ENCODE assay signal across 10 mouse cellular contexts in the genomic region with DNA sequence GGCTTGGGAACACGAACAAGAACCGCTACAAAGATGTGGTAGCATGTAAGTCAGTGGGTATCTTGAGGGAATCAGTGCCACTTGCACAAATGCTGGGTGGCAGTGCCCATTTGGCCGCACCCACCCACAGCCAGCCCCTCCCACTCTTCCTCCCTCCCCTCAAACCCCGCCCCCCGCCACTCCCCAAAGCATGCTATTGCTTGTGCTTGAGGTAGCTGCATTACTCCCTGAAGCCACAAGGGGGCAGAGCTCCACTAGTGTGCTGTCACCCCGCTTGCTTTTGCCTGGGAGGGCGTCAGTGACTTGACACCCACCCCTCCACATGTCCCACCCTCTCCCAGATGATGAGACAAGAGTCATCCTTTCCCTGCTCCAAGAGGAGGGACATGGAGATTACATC. TPM values are rescaled to one million over a fixed set of nuclear protein-coding genes. Genes with fewer than 3 reads are reported as not detected.
DNase-seq lines count a peak whose midpoint lies in the region; ATAC-seq and TF ChIP-seq lines count a peak whose summit lies in the region.
"Had no signal": no experiment of that assay in that cellular context is flagged by ENCODE, and none has a peak within 500 bp of the region (broad histone marks: within the 10 kb centered on the region; RNA-seq: fewer than 3 reads in every experiment).

No protein-coding gene starts in this region.

- H3K9me3 ChIP-seq in neural tube, embryonic 15.5 days (replicated peaks) = no peaks in the 10 kb centered on the region
- no peaks in the 10 kb centered on the region for H3K9me3 ChIP-seq in liver, embryonic 14.5 days (ENCODE audit: control insufficient read depth, low read length)
- H3K9me3 ChIP-seq: stomach, embryonic 15.5 days had no signal

- no peak overlapping the region for H3K9ac ChIP-seq in neural tube, embryonic 15.5 days (replicated peaks)
- no peak overlapping the region for H3K9ac ChIP-seq in liver, embryonic 14.5 days (replicated peaks)
- H3K9ac ChIP-seq: stomach, embryonic 15.5 days had no signal

- peaks cover 11% of the 10 kb centered on the region for H3K4me1 ChIP-seq in neural tube, embryonic 15.5 days
- peaks cover 0 to 10% of the 10 kb centered on the region in 2 experiments; a peak in 2 of 4 replicates for H3K4me1 ChIP-seq in liver, embryonic 14.5 days (replicated peaks; ENCODE audit: control insufficient read depth in 2 of 2, insufficient read depth in 2 of 2, low read length in 1 of 2)
- H3K4me1 ChIP-seq: stomach, embryonic 15.5 days had no signal

- no peak overlapping the region for H3K27ac ChIP-seq in neural tube, embryonic 15.5 days (replicated peaks)
- H3K27ac ChIP-seq in liver, embryonic 14.5 days = no peak overlapping the region
- H3K27ac ChIP-seq: stomach, embryonic 15.5 days had no signal

- WGBS in neural tube, embryonic 15.5 days = 23% methylated on average over 7 of the region's 7 CpGs
- 18% methylated on average over 7 of the region's 7 CpGs for WGBS in liver, embryonic 14.5 days (ENCODE audit: insufficient replicate concordance)

- no peak overlapping the region for H3K4me3 ChIP-seq in neural tube, embryonic 15.5 days (replicated peaks)
- no peak overlapping the region for H3K4me3 ChIP-seq in liver, embryonic 14.5 days (ENCODE audit: insufficient read depth in 1 of 2, low read depth in 2 of 2, low read length in 2 of 2)
- H3K4me3 ChIP-seq: stomach, embryonic 15.5 days had no signal

- H3K36me3 ChIP-seq in neural tube, embryonic 15.5 days = no peaks in the 10 kb centered on the region
- H3K36me3 ChIP-seq in liver, embryonic 14.5 days (replicated peaks; ENCODE audit: control insufficient read depth, insufficient read depth, low read depth) = no peaks in the 10 kb centered on the region
- H3K36me3 ChIP-seq: stomach, embryonic 15.5 days had no signal

- TF ChIP-seq EP300 in liver, embryonic 14.5 days (IDR thresholded peaks at IDR 0.05; ENCODE audit: low read depth) = no peak

- no peak for ATAC-seq in neural tube, embryonic 15.5 days (ENCODE audit: low FRiP score)
- ATAC-seq in liver, embryonic 14.5 days (ENCODE audit: insufficient read depth) = peak; percentile 22; the same call in 1 of the 2 replicates

- DNase-seq in neural tube, embryonic 10.5 days (ENCODE audit: extremely low spot score, low spot score) = peak; percentile 57
- peak; percentile 36 for DNase-seq in adipocyte (ENCODE audit: low spot score)
- peak; percentile 74 for DNase-seq in embryo, embryonic 10 days (ENCODE audit: low spot score)
- DNase-seq in heart, postnatal 4 days = peak; percentile 76
- peak; percentile 54 to 64 (median 61) for DNase-seq in liver, embryonic 14.5 days (ENCODE audit: low read depth in 3 of 3, low spot score in 3 of 3)
- DNase-seq in retina, embryonic 14.5 days (ENCODE audit: low spot score) = peak; percentile 75
- peak; percentile 33 to 69 for DNase-seq in urinary bladder, postnatal 4 days (ENCODE audit: low spot score in 2 of 2)

- peaks cover 39% of the 10 kb centered on the region for H3K27me3 ChIP-seq in neural tube, embryonic 15.5 days (replicated peaks)
- peaks cover 4% of the 10 kb centered on the region for H3K27me3 ChIP-seq in liver, embryonic 14.5 days (ENCODE audit: control insufficient read depth, insufficient read depth, low read length)

- peak; percentile 91 for TF ChIP-seq CTCF in liver, embryonic 14.5 days (IDR thresholded peaks at IDR 0.05; ENCODE audit: low read depth)

- no peak overlapping the region for H3K4me2 ChIP-seq in neural tube, embryonic 15.5 days
- no peak overlapping the region for H3K4me2 ChIP-seq in liver, embryonic 14.5 days (ENCODE audit: low read depth)
- H3K4me2 ChIP-seq: stomach, embryonic 15.5 days had no signal

RNA-seq across cellular contexts. Expression of a gene that starts 3.2 kb away (rescaled TPM):
- polyA plus RNA-seq in neural tube, embryonic 15.5 days (2015; fragmentation: Nextera tagmentation; extraction: Ambion mirVana) = 6.0 and 18.1 TPM in 2 replicates
- 1 to 10 TPM; 7.8 to 9.3 TPM for total RNA-seq in heart, postnatal 4 days (2021)
- 12.6 and 26.4 TPM in 2 replicates for polyA plus RNA-seq in liver, embryonic 14.5 days (2012; rRNA removed)
- polyA plus RNA-seq in liver, embryonic 14.5 days (2014; fragmentation: Nextera tagmentation; extraction: Ambion mirVana) = 18.3 and 23.8 TPM in 2 replicates

RNA-seq across cellular contexts. Expression of a gene that starts 23.1 kb away (rescaled TPM):
- polyA plus RNA-seq in neural tube, embryonic 15.5 days (2015; fragmentation: Nextera tagmentation; extraction: Ambion mirVana) = 48.6 and 61.0 TPM in 2 replicates
- total RNA-seq in heart, postnatal 4 days (2021) = 10 to 100 TPM; 43.4 to 46.3 TPM
- polyA plus RNA-seq in liver, embryonic 14.5 days (2012; rRNA removed) = 8.9 and 21.2 TPM in 2 replicates
- 56.8 and 59.6 TPM in 2 replicates for polyA plus RNA-seq in liver, embryonic 14.5 days (2014; fragmentation: Nextera tagmentation; extraction: Ambion mirVana)

RNA-seq across cellular contexts. Expression of a gene that starts 23.3 kb away (rescaled TPM):
- polyA plus RNA-seq in neural tube, embryonic 15.5 days (2015; fragmentation: Nextera tagmentation; extraction: Ambion mirVana) = 63.9 and 65.2 TPM in 2 replicates
- 10 to 100 TPM; 16.4 to 19.9 TPM for total RNA-seq in heart, postnatal 4 days (2021)
- 13.2 and 21.3 TPM in 2 replicates for polyA plus RNA-seq in liver, embryonic 14.5 days (2012; rRNA removed)
- 21.6 and 23.1 TPM in 2 replicates for polyA plus RNA-seq in liver, embryonic 14.5 days (2014; fragmentation: Nextera tagmentation; extraction: Ambion mirVana)

RNA-seq across cellular contexts. Expression of a gene that starts 35.4 kb away (rescaled TPM):
- polyA plus RNA-seq in neural tube, embryonic 15.5 days (2015; fragmentation: Nextera tagmentation; extraction: Ambion mirVana) = not detected in 2 replicates
- total RNA-seq in heart, postnatal 4 days (2021) = not detected
- not detected in 2 replicates for polyA plus RNA-seq in liver, embryonic 14.5 days (2012; rRNA removed)
- polyA plus RNA-seq in liver, embryonic 14.5 days (2014; fragmentation: Nextera tagmentation; extraction: Ambion mirVana) = not detected in 2 replicates
- total RNA-seq: gastrocnemius, postnatal 36 days had no signal
- polyA plus RNA-seq: stomach, embryonic 15.5 days had no signal
